Mouse (Mus musculus) kidney, postnatal 0 days (tissue): ENCODE measurements at regions not wholly inside any gene's neighbourhood (a gene's known extent, or its start where the extent isn't known, plus 50 kb on each side); places are given as distances from the start of the nearest gene placed in this dataset.

Experiments
- ATAC-seq: fragments of 200-750 bp; cut with Nextera tagmentation; replicated peaks from 2 replicates; pipeline ENCODE4 v1.8.0; 2017; ENCODE audit warnings: low read depth, moderate number of reproducible peaks, moderate TSS enrichment, moderate library complexity; ENCODE audit not compliant: low FRiP score
- DNase-seq: peaks from one replicate; pipeline ENCODE4 v3.0.0-alpha.2; 2016; ENCODE audit warnings: low spot score
- H3K27ac ChIP-seq: fragments of 300-500 bp; sonication (generic); 2 replicates; pipeline ENCODE4 v1.5.1; 2014; ENCODE audit warnings: mild to moderate bottlenecking
- H3K27me3 ChIP-seq: fragments of 300-500 bp; sonication (generic); 2 replicates; pipeline ENCODE4 v1.6.1; 2014; ENCODE audit warnings: low read length, mixed read lengths; ENCODE audit not compliant: insufficient read depth
- H3K36me3 ChIP-seq: fragments of 300-500 bp; sonication (generic); 2 replicates; pipeline ENCODE4 v1.6.1; 2014; ENCODE audit warnings: low read length, mixed read lengths; ENCODE audit not compliant: insufficient read depth
- H3K4me1 ChIP-seq: fragments of 300-500 bp; sonication (generic); replicated peaks from 2 replicates; pipeline ENCODE4 v1.6.1; 2014; ENCODE audit warnings: antibody characterized with exemption, low read length, mixed read lengths; ENCODE audit not compliant: insufficient read depth
- H3K4me2 ChIP-seq: fragments of 300-500 bp; sonication (generic); 2 replicates; pipeline ENCODE4 v1.6.1; 2014; ENCODE audit warnings: mild to moderate bottlenecking, low read length, moderate library complexity, mixed read lengths
- H3K4me3 ChIP-seq: fragments of 300-500 bp; sonication (generic); replicated peaks from 2 replicates; pipeline ENCODE4 v1.5.1; 2014; ENCODE audit warnings: low read depth, low read length
- H3K9ac ChIP-seq: fragments of 300-500 bp; sonication (generic); 2 replicates; pipeline ENCODE4 v1.6.1; 2014; ENCODE audit warnings: low read depth, low read length
- H3K9me3 ChIP-seq: fragments of 300-500 bp; sonication (generic); replicated peaks from 2 replicates; pipeline ENCODE4 v1.6.1; 2016; ENCODE audit warnings: low read length, inconsistent platforms, mixed read lengths
- CTCF ChIP-seq: IDR thresholded peaks from 2 replicates; pipeline ENCODE4 v1.5.1; 2016; ENCODE audit warnings: antibody characterized with exemption, low read depth, mild to moderate bottlenecking, moderate library complexity
- WGBS: fragments of 180-500 bp; shearing (Covaris S2); extraction: QIAGEN DNeasy Blood & Tissue Kit; methylation state at CpG from one replicate; pipeline ENCODE4 v1.1.7; 2014; 5-methylcytosine and 5-hydroxymethylcytosine counted together

- Histone ChIP-seq H3K4me2 (no peak overlapping the region), H3K27me3 (no peaks in the 10 kb centered on the region), H3K9me3 (no peaks in the 10 kb centered on the region), H3K9ac (no peak overlapping the region), H3K36me3 (no peaks in the 10 kb centered on the region), H3K4me1 (no peaks in the 10 kb centered on the region), H3K27ac (no peak overlapping the region), H3K4me3 (no peak overlapping the region)
- no peak for TF ChIP-seq CTCF
- no peak for ATAC-seq
- no peak for DNase-seq
- 76% methylated on average over 7 of the region's 7 CpGs for WGBS
Measured at GRCm38 (mm10) chr9:90695693-90696092, 425.1 kb upstream of the Tbc1d2b start.

- ATAC-seq (no peak), DNase-seq (no peak)
- H3K9me3 ChIP-seq, result no peaks in the 10 kb centered on the region
- H3K27ac ChIP-seq, result no peak overlapping the region
- H3K4me2 ChIP-seq, result no peak overlapping the region
- no peak overlapping the region for H3K9ac ChIP-seq
- TF ChIP-seq CTCF, result no peak
- no peak overlapping the region for H3K4me3 ChIP-seq
- H3K4me1 ChIP-seq, result no peaks in the 10 kb centered on the region
- WGBS, result 53% methylated on average over 11 of the region's 11 CpGs
- H3K27me3 ChIP-seq, result no peaks in the 10 kb centered on the region
- no peaks in the 10 kb centered on the region for H3K36me3 ChIP-seq
Measured at GRCm38 (mm10) chr9:90697279-90698000, 426.8 kb upstream of the Tbc1d2b start.

- ATAC-seq (no peak), DNase-seq (no peak)
- 75% methylated on average over 7 of the region's 7 CpGs for WGBS
- no peak overlapping the region for H3K4me3 ChIP-seq
- H3K4me1 ChIP-seq, result no peaks in the 10 kb centered on the region
- H3K27ac ChIP-seq, result no peak overlapping the region
- no peak overlapping the region for H3K4me2 ChIP-seq
- no peaks in the 10 kb centered on the region for H3K36me3 ChIP-seq
- H3K9me3 ChIP-seq, result no peaks in the 10 kb centered on the region
- TF ChIP-seq CTCF, result no peak
- no peak overlapping the region for H3K9ac ChIP-seq
- no peaks in the 10 kb centered on the region for H3K27me3 ChIP-seq
Measured at GRCm38 (mm10) chr9:90698439-90698838, 427.8 kb upstream of the Tbc1d2b start.

GRCm38 (mm10) chr9:90699064-90699463 is 428.5 kb upstream of the Tbc1d2b start:
- Histone ChIP-seq H3K27ac (no peak overlapping the region), H3K4me3 (no peak overlapping the region), H3K4me2 (no peak overlapping the region), H3K27me3 (no peaks in the 10 kb centered on the region), H3K9ac (no peak overlapping the region), H3K4me1 (no peaks in the 10 kb centered on the region), H3K9me3 (no peaks in the 10 kb centered on the region), H3K36me3 (no peaks in the 10 kb centered on the region)
- WGBS, result 37% methylated on average over 4 of the region's 4 CpGs
- ATAC-seq, result no peak
- peak; percentile 69 for DNase-seq
- peak; percentile 80 for TF ChIP-seq CTCF

GRCm38 (mm10) chr9:90700236-90701179 is 429.9 kb upstream of the Tbc1d2b start:
- ATAC-seq, result no peak
- whole genome bisulfite sequencing, result 48% methylated on average over 7 of the region's 7 CpGs
- peak; percentile 62 for TF ChIP-seq CTCF
- Histone ChIP-seq H3K36me3 (no peaks in the 10 kb centered on the region), H3K4me3 (no peak overlapping the region), H3K4me2 (no peak overlapping the region), H3K9ac (no peak overlapping the region), H3K27me3 (no peaks in the 10 kb centered on the region), H3K9me3 (no peaks in the 10 kb centered on the region), H3K27ac (no peak overlapping the region), H3K4me1 (no peaks in the 10 kb centered on the region)
- DNase-seq, result peak; percentile 80

GRCm38 (mm10) chr9:90701180-90701765 is 430.7 kb upstream of the Tbc1d2b start:
- DNase-seq, result no peak
- Histone ChIP-seq H3K9ac (no peak overlapping the region), H3K36me3 (no peaks in the 10 kb centered on the region), H3K4me2 (no peak overlapping the region), H3K27me3 (no peaks in the 10 kb centered on the region), H3K27ac (no peak overlapping the region), H3K4me3 (no peak overlapping the region), H3K4me1 (no peaks in the 10 kb centered on the region), H3K9me3 (no peaks in the 10 kb centered on the region)
- 52% methylated on average over 4 of the region's 4 CpGs for WGBS
- ATAC-seq, result no peak
- TF ChIP-seq CTCF, result no peak
